Mouse (Mus musculus) cerebellum, adult 2 months (tissue): ENCODE data around the gene Rnf144b.

Source experiments
- CTCF ChIP-seq: fragments of 200-500 bp; IDR thresholded peaks from 2 replicates; pipeline ENCODE4 v1.5.1; 2011; ENCODE audit warnings: low read depth, mild to moderate bottlenecking, control low read depth, low read length, moderate library complexity, borderline replicate concordance; ENCODE audit not compliant: insufficient read depth
- POLR2A ChIP-seq: fragments of 200-500 bp; IDR thresholded peaks from 2 replicates; pipeline ENCODE4 v1.6.1; 2011; ENCODE audit warnings: low read length, control low read depth, borderline replicate concordance; ENCODE audit not compliant: insufficient read depth

GRCm38 (mm10) chr13:47149993-47150392 lies 27.5 kb downstream of the Rnf144b start:
- TF ChIP-seq CTCF (no peak), POLR2A (no peak)
